Mouse (Mus musculus) MEL (cell line): ENCODE measurements around the gene Gm28047. TPM values are rescaled to one million over a fixed set of nuclear protein-coding genes. Genes with fewer than 3 reads are reported as not detected.

Experiments used
- polyA plus RNA-seq, 2 experiments: library from polyadenylated mRNA; stranded (reverse) in 1 of 2; unstranded in 1 of 2; fragments of >175 nt in 1 of 2; fragments of >200 nt in 1 of 2; gene quantifications; 2 replicates each; pipeline versions ENCODE4 v1.2.1 to v1.2.4; 2012; ENCODE audit warnings: low replicate concordance in 2 of 2, low read depth in 1 of 2; ENCODE audit not compliant: insufficient read length in 2 of 2, insufficient read depth in 1 of 2, missing spikeins in 1 of 2
- total RNA-seq: library from RNA; depleted of rRNA; stranded (reverse); fragments of 300-350 nt; gene quantifications from 2 replicates; pipeline ENCODE4 v1.2.3, GENCODE M21; 2012; rRNA removed

Gm28047 gene
- total and polyA plus RNA-seq, 3 experiments: 0.52 TPM; not detected in 2

Other genes with a start within 250 kb of the Gm28047 start
- gene Sp1, start 218.9 kb downstream of the Gm28047 start, total RNA-seq: 16.3 and 22.0 TPM in 2 replicates
- 10 to 100 TPM; 47.2 to 92.3 TPM for gene Sp1, start 218.9 kb downstream of the Gm28047 start, polyA plus RNA-seq
- gene Amhr2, start 179.7 kb downstream of the Gm28047 start, total RNA-seq: 6.9 and 8.0 TPM in 2 replicates
- 10 to 100 TPM in 1 of 2 experiments, not detected in 1; 22.7 TPM for gene Amhr2, start 179.7 kb downstream of the Gm28047 start, polyA plus RNA-seq
- 15.2 and 17.3 TPM in 2 replicates for gene Prr13, start 166.0 kb downstream of the Gm28047 start, total RNA-seq
- 10 to 100 TPM in 1 of 2 experiments, not detected in 1; 73.3 TPM for gene Prr13, start 166.0 kb downstream of the Gm28047 start, polyA plus RNA-seq
- gene Pcbp2, start 154.5 kb downstream of the Gm28047 start, total RNA-seq: 359 and 427 TPM in 2 replicates
- gene Pcbp2, start 154.5 kb downstream of the Gm28047 start, polyA plus RNA-seq: 1,000 to 10,000 TPM in 1 of 2 experiments, 100 to 1,000 TPM in 1; 977 to 2,091 TPM
- not detected in 2 replicates for gene Gm10337, start 121.3 kb downstream of the Gm28047 start, total RNA-seq
- not detected for gene Gm10337, start 121.3 kb downstream of the Gm28047 start, polyA plus RNA-seq
- 1.7 and 2.0 TPM in 2 replicates for gene Map3k12, start 108.0 kb downstream of the Gm28047 start, total RNA-seq
- gene Map3k12, start 108.0 kb downstream of the Gm28047 start, polyA plus RNA-seq: 1 to 10 TPM in 1 of 2 experiments, not detected in 1; 2.8 TPM
- gene Tarbp2, start 106.9 kb downstream of the Gm28047 start, total RNA-seq: 135 and 155 TPM in 2 replicates
- gene Tarbp2, start 106.9 kb downstream of the Gm28047 start, polyA plus RNA-seq: 100 to 1,000 TPM in 1 of 2 experiments, not detected in 1; 182 TPM
- gene Npff, start 100.1 kb downstream of the Gm28047 start, total RNA-seq: 0.85 and 1.8 TPM in 2 replicates
- 1 to 10 TPM in 1 of 2 experiments, not detected in 1; 5.5 TPM for gene Npff, start 100.1 kb downstream of the Gm28047 start, polyA plus RNA-seq
- gene Atf7, start 397 bp upstream of the Gm28047 start, total RNA-seq: 10.4 and 12.8 TPM in 2 replicates
- 10 to 100 TPM in 1 of 2 experiments, not detected in 1; 49.6 TPM for gene Atf7, start 397 bp upstream of the Gm28047 start, polyA plus RNA-seq
- 513 and 583 TPM in 2 replicates for gene Atp5g2, start 47.3 kb upstream of the Gm28047 start, total RNA-seq
- gene Atp5g2, start 47.3 kb upstream of the Gm28047 start, polyA plus RNA-seq: 10 to 100 TPM in 1 of 2 experiments, not detected in 1; 59.4 TPM
- gene Calcoco1, start 97.1 kb upstream of the Gm28047 start, total RNA-seq: 2.9 and 3.5 TPM in 2 replicates
- 10 to 100 TPM in 1 of 2 experiments, not detected in 1; 19.0 TPM for gene Calcoco1, start 97.1 kb upstream of the Gm28047 start, polyA plus RNA-seq